Mouse (Mus musculus): Measurements from ENCODE around the gene Rbm42. TPM values are rescaled to one million over a fixed set of nuclear protein-coding genes. Genes with fewer than 3 reads are reported as not detected.

The Rbm42 gene
- total and polyA plus RNA-seq, 2 experiments, result 17.1 to 36.7 TPM

GRCm38 (mm10) chr7:30664529-30665200, 14.5 kb upstream of the Rbm42 start, which contains the start of gene Haus5:
Gene Haus5 (minus strand): TSS chr7:30664994.
- Histone ChIP-seq H3K79me2 (ENCODE audit: control insufficient read depth, insufficient read depth, low read length) (no peaks in the 10 kb centered on the region), H3K27ac (replicated peaks; ENCODE audit: insufficient read depth, low read depth, low read length) (no peak within 1 kb of the TSS), H3K27me3 (ENCODE audit: control insufficient read depth, insufficient read depth, low read length) (no peaks in the 10 kb centered on the region), H3K4me3 (ENCODE audit: insufficient read depth, low read depth, low read length) (peak within 1 kb of the TSS; percentile 64), H3K9ac (ENCODE audit: low read depth, low read length) (peak within 1 kb of the TSS; percentile 62), H3K4me1 (ENCODE audit: control insufficient read depth, insufficient read depth, low read length) (peaks cover 3% of the 10 kb centered on the region; the same call in 1 of the 2 replicates), H3K36me3 (ENCODE audit: control insufficient read depth, insufficient read depth, low read length) (no peaks in the 10 kb centered on the region)
- DNase-seq (ENCODE audit: extremely low read depth, low read depth, low spot score), result peak; percentile 81
- no peak for TF ChIP-seq POLR2A (IDR thresholded peaks at IDR 0.05; ENCODE audit: extremely low read depth, insufficient read depth, low read length)
- TF ChIP-seq CTCF (IDR thresholded peaks at IDR 0.05; ENCODE audit: low read depth, low read length), result no peak
- whole genome bisulfite sequencing, result 1% methylated on average over 34 of the region's 34 CpGs

DNA sequence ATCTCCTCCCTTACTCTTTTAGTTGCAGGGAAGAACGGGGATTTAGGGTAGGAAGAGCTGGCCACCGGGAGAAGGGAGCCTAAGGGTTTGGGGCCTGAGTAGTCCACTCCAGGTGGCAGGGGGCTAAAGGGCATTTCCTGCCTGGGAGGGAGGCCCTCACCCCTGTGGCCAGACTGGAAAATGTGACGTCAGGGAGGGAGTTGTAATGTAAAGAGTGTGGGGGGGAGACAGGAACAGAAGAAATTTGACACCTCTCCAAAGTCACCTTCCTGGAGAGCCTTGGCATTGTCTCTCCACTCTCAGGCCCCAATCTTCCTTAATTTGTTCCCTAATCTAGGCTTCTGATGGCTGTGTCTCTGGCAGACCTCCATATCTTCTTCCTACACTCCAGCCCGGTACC, 11.0 kb downstream of the Rbm42 start:
- no peaks in the 10 kb centered on the region for H3K79me2 ChIP-seq (ENCODE audit: control insufficient read depth, insufficient read depth, low read length)
- no peak overlapping the region for H3K4me3 ChIP-seq (ENCODE audit: insufficient read depth, low read depth, low read length)
- no peaks in the 10 kb centered on the region for H3K4me1 ChIP-seq (ENCODE audit: control insufficient read depth, insufficient read depth, low read length)
- H3K36me3 ChIP-seq (ENCODE audit: control insufficient read depth, insufficient read depth, low read length), result peaks cover 21% of the 10 kb centered on the region; the same call in 1 of the 2 replicates
- H3K27me3 ChIP-seq (ENCODE audit: control insufficient read depth, insufficient read depth, low read length), result peaks cover 4% of the 10 kb centered on the region; the same call in 1 of the 2 replicates
- DNase-seq (ENCODE audit: extremely low read depth, low read depth, low spot score), result no peak
- no peak overlapping the region for H3K27ac ChIP-seq (replicated peaks; ENCODE audit: insufficient read depth, low read depth, low read length)
- TF ChIP-seq POLR2A (IDR thresholded peaks at IDR 0.05; ENCODE audit: extremely low read depth, insufficient read depth, low read length) (no peak), CTCF (IDR thresholded peaks at IDR 0.05; ENCODE audit: low read depth, low read length) (no peak)
- H3K9ac ChIP-seq (ENCODE audit: low read depth, low read length), result no peak overlapping the region
- WGBS, result 54% methylated on average over 4 of the region's 4 CpGs

DNA sequence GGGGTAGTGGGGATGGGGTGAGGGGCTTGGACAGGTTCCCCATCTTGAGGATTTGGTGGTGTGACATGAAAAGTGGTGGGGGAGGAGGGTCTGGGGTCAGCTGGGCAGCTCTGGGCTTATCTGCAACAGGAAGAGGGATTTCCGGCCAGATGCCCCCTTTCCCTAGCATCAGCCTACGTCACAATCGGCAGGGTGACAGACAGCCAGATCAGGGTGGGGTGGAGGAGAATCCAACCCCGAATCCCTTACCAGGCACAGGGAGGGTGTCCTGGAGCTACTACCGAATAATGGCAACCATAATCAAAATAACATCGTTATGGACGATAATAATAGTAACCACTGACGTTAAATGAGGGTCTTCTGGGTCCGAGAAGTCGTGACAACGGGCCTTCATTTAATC, 13.7 kb downstream of the Rbm42 start:
- no peak overlapping the region for H3K4me3 ChIP-seq (ENCODE audit: insufficient read depth, low read depth, low read length)
- TF ChIP-seq POLR2A (IDR thresholded peaks at IDR 0.05; ENCODE audit: extremely low read depth, insufficient read depth, low read length) (no peak), CTCF (IDR thresholded peaks at IDR 0.05; ENCODE audit: low read depth, low read length) (no peak)
- no peak for DNase-seq (ENCODE audit: extremely low read depth, low read depth, low spot score)
- H3K9ac ChIP-seq (ENCODE audit: low read depth, low read length), result no peak overlapping the region
- peaks cover 5% of the 10 kb centered on the region; the same call in 1 of the 2 replicates for H3K36me3 ChIP-seq (ENCODE audit: control insufficient read depth, insufficient read depth, low read length)
- H3K27ac ChIP-seq (replicated peaks; ENCODE audit: insufficient read depth, low read depth, low read length), result no peak overlapping the region
- peaks cover 11% of the 10 kb centered on the region; the same call in 1 of the 2 replicates for H3K27me3 ChIP-seq (ENCODE audit: control insufficient read depth, insufficient read depth, low read length)
- H3K4me1 ChIP-seq (ENCODE audit: control insufficient read depth, insufficient read depth, low read length), result no peaks in the 10 kb centered on the region
- no peaks in the 10 kb centered on the region for H3K79me2 ChIP-seq (ENCODE audit: control insufficient read depth, insufficient read depth, low read length)
- 52% methylated on average over 11 of the region's 11 CpGs for WGBS

DNA sequence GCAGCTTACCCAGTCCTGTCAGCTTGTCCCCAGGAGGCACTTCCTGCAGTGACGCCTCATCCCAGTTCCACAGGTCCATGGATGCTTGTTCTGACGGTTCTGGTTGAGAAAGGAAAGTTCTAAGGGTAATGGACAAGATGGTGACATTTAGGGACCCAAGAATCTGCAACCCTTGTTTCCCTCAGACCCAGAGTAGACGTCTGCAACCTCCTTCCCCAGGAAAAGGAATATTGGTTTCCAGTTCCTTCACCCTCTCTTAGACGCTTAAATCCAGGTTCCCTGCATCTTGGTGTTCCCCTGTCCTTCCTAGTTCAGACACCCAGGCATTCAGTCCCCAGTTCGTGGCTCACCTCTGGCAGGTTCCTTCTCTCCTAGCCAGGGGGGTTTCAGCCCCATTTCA, 14.4 kb downstream of the Rbm42 start, which contains the start of gene Etv2:
Gene Etv2, minus strand, starts transcription at position 101 of the 400 bp plus-strand sequence.
- no peaks in the 10 kb centered on the region for H3K36me3 ChIP-seq (ENCODE audit: control insufficient read depth, insufficient read depth, low read length)
- no peak for DNase-seq (ENCODE audit: extremely low read depth, low read depth, low spot score)
- WGBS, result 40% methylated on average over 5 of the region's 5 CpGs
- no peak within 1 kb of the TSS for H3K9ac ChIP-seq (ENCODE audit: low read depth, low read length)
- H3K4me3 ChIP-seq (ENCODE audit: insufficient read depth, low read depth, low read length), result no peak within 1 kb of the TSS
- H3K4me1 ChIP-seq (ENCODE audit: control insufficient read depth, insufficient read depth, low read length), result no peaks in the 10 kb centered on the region
- no peaks in the 10 kb centered on the region for H3K79me2 ChIP-seq (ENCODE audit: control insufficient read depth, insufficient read depth, low read length)
- TF ChIP-seq POLR2A (IDR thresholded peaks at IDR 0.05; ENCODE audit: extremely low read depth, insufficient read depth, low read length), result no peak
- TF ChIP-seq CTCF (IDR thresholded peaks at IDR 0.05; ENCODE audit: low read depth, low read length), result no peak
- no peak within 1 kb of the TSS for H3K27ac ChIP-seq (replicated peaks; ENCODE audit: insufficient read depth, low read depth, low read length)
- H3K27me3 ChIP-seq (ENCODE audit: control insufficient read depth, insufficient read depth, low read length), result peaks cover 11% of the 10 kb centered on the region; the same call in 1 of the 2 replicates

DNA sequence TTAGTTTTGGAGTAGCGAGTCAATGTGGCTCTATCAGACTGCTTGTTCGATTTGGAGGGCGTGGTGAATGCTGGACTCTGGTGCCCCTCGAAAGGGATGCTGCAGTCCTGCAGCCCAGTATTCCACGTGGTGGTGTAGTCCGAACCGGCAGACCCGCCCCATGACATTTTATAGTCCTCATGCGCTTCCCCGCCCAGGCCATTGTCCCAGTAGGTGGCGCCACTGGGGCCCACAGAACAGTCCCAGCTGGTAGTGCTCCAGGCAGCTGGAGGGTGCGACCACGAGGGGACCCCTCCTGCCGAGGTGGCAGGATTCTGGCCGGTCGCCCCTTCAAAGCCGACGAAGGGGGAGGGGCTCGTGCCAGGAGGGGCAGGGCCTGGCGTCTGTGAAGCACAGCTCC, 15.5 kb downstream of the Rbm42 start:
- WGBS, result 3% methylated on average over 20 of the region's 20 CpGs
- Histone ChIP-seq H3K27me3 (ENCODE audit: control insufficient read depth, insufficient read depth, low read length) (peaks cover 11% of the 10 kb centered on the region; the same call in 1 of the 2 replicates), H3K79me2 (ENCODE audit: control insufficient read depth, insufficient read depth, low read length) (no peaks in the 10 kb centered on the region), H3K4me1 (ENCODE audit: control insufficient read depth, insufficient read depth, low read length) (no peaks in the 10 kb centered on the region), H3K27ac (replicated peaks; ENCODE audit: insufficient read depth, low read depth, low read length) (no peak overlapping the region), H3K9ac (ENCODE audit: low read depth, low read length) (no peak overlapping the region), H3K4me3 (ENCODE audit: insufficient read depth, low read depth, low read length) (no peak overlapping the region), H3K36me3 (ENCODE audit: control insufficient read depth, insufficient read depth, low read length) (no peaks in the 10 kb centered on the region)
- TF ChIP-seq CTCF (IDR thresholded peaks at IDR 0.05; ENCODE audit: low read depth, low read length) (peak; percentile 75), POLR2A (IDR thresholded peaks at IDR 0.05; ENCODE audit: extremely low read depth, insufficient read depth, low read length) (no peak)
- no peak for DNase-seq (ENCODE audit: extremely low read depth, low read depth, low spot score)
